Mouse (Mus musculus) heart, embryonic 14.5 days (tissue): ENCODE measurements around the gene Arhgef9. TPM values are rescaled to one million over a fixed set of nuclear protein-coding genes. Genes with fewer than 3 reads are reported as not detected.

Experiments used
- ATAC-seq: fragments of 200-750 bp; cut with Nextera tagmentation; 2 replicates; pipeline ENCODE4 v1.8.0; 2017; ENCODE audit warnings: low read depth, moderate TSS enrichment; ENCODE audit not compliant: insufficient number of reproducible peaks, insufficient read depth, low FRiP score
- H3K27ac ChIP-seq, 2 experiments: fragments of 200-500 bp in 1 of 2; fragments of 300-500 bp in 1 of 2; sonication (generic) in 1 of 2; replicated peaks in 1 of 2; 2 replicates each; pipeline ENCODE4 v1.5.1; 2012 to 2014; ENCODE audit warnings: low read depth in 2 of 2, low read length in 2 of 2, control low read depth in 1 of 2, mild to moderate bottlenecking in 1 of 2, mixed read lengths in 1 of 2; ENCODE audit not compliant: control insufficient read depth in 1 of 2, insufficient read depth in 1 of 2
- H3K27me3 ChIP-seq: fragments of 300-500 bp; sonication (generic); 2 replicates; pipeline ENCODE4 v1.6.1; 2014; ENCODE audit warnings: mild to moderate bottlenecking, low read length, control low read depth; ENCODE audit not compliant: control insufficient read depth, insufficient read depth
- H3K36me3 ChIP-seq: fragments of 300-500 bp; sonication (generic); 2 replicates; pipeline ENCODE4 v1.6.1; 2014; ENCODE audit warnings: mild to moderate bottlenecking, control low read depth, low read length, mixed read lengths; ENCODE audit not compliant: control insufficient read depth, insufficient read depth
- H3K4me1 ChIP-seq, 2 experiments: fragments of 200-500 bp in 1 of 2; fragments of 300-500 bp in 1 of 2; sonication (generic) in 1 of 2; 2 replicates each; pipeline ENCODE4 v1.6.1; 2012 to 2014; ENCODE audit warnings: low read length in 2 of 2, control low read depth in 1 of 2, mixed read lengths in 1 of 2; ENCODE audit not compliant: control insufficient read depth in 2 of 2, insufficient read depth in 2 of 2
- H3K4me2 ChIP-seq: fragments of 300-500 bp; sonication (generic); 2 replicates; pipeline ENCODE4 v1.6.1; 2014; ENCODE audit warnings: mild to moderate bottlenecking, low read length
- H3K4me3 ChIP-seq, 2 experiments: fragments of 200-500 bp in 1 of 2; fragments of 300-500 bp in 1 of 2; sonication (generic) in 1 of 2; 2 replicates each; pipeline ENCODE4 v1.5.1; 2012 to 2014; ENCODE audit warnings: low read length in 2 of 2, mild to moderate bottlenecking in 2 of 2, control low read depth in 1 of 2, low read depth in 1 of 2, moderate library complexity in 1 of 2; ENCODE audit not compliant: control insufficient read depth in 1 of 2, insufficient read depth in 1 of 2
- H3K9ac ChIP-seq: fragments of 300-500 bp; sonication (generic); 2 replicates; pipeline ENCODE4 v1.6.1; 2014; ENCODE audit warnings: mild to moderate bottlenecking, low read length
- H3K9me3 ChIP-seq: fragments of 300-500 bp; sonication (generic); 2 replicates; pipeline ENCODE4 v1.6.1; 2016; ENCODE audit warnings: low read length, control low read depth; ENCODE audit not compliant: control insufficient read depth
- WGBS: fragments of 180-500 bp; shearing (Covaris S2); extraction: QIAGEN DNeasy Blood & Tissue Kit; methylation state at CpG from one replicate; pipeline ENCODE4 v1.1.7; 2014; 5-methylcytosine and 5-hydroxymethylcytosine counted together
- polyA plus RNA-seq: library from polyadenylated mRNA; unstranded; fragments of >200 nt; fragmentation: Nextera tagmentation; extraction: Ambion mirVana; gene quantifications from 2 replicates; pipeline ENCODE4 v1.2.1, GENCODE M21; 2014

Arhgef9 gene
- polyA plus RNA-seq, 1 experiment from 2014 or later = 12.2 TPM

- no peak overlapping the region for H3K4me3 ChIP-seq
- no peaks in the 10 kb centered on the region for H3K27me3 ChIP-seq
- no peak overlapping the region for H3K27ac ChIP-seq
- H3K36me3 ChIP-seq = no peaks in the 10 kb centered on the region
- H3K9ac ChIP-seq = no peak overlapping the region
- no peak overlapping the region for H3K4me2 ChIP-seq
- H3K9me3 ChIP-seq = no peaks in the 10 kb centered on the region
- peaks cover 0 to 2% of the 10 kb centered on the region in 2 experiments; a peak in 1 of 4 replicates for H3K4me1 ChIP-seq
- ATAC-seq = no peak
These were observed 33.2 kb downstream of the Arhgef9 start for GRCm38 (mm10) chrX:95163452-95163851.

- no peaks in the 10 kb centered on the region for H3K36me3 ChIP-seq
- H3K4me3 ChIP-seq = no peak overlapping the region
- H3K27me3 ChIP-seq = no peaks in the 10 kb centered on the region
- 45% methylated on average over 9 of the region's 9 CpGs for WGBS
- no peaks in the 10 kb centered on the region for H3K9me3 ChIP-seq
- H3K4me1 ChIP-seq = peaks cover 0 to 2% of the 10 kb centered on the region in 2 experiments; a peak in 1 of 4 replicates
- ATAC-seq = no peak
- no peak overlapping the region for H3K9ac ChIP-seq
- H3K4me2 ChIP-seq = no peak overlapping the region
- H3K27ac ChIP-seq = no peak overlapping the region
These were observed 39.7 kb downstream of the Arhgef9 start for GRCm38 (mm10) chrX:95156833-95157386.

GRCm38 (mm10) chrX:95138636-95139035, 58.0 kb downstream of the Arhgef9 start:
- no peaks in the 10 kb centered on the region for H3K4me1 ChIP-seq

GRCm38 (mm10) chrX:95133502-95133901, 63.2 kb downstream of the Arhgef9 start:
- Histone ChIP-seq H3K9me3 (no peaks in the 10 kb centered on the region), H3K36me3 (no peaks in the 10 kb centered on the region), H3K27ac (no peak overlapping the region), H3K4me3 (no peak overlapping the region), H3K4me1 (no peaks in the 10 kb centered on the region), H3K27me3 (no peaks in the 10 kb centered on the region), H3K4me2 (no peak overlapping the region), H3K9ac (no peak overlapping the region)
- 72% methylated on average over 5 of the region's 5 CpGs for WGBS
- ATAC-seq = no peak

More at GRCm38 (mm10) chrX:95138636-95139035, 58.0 kb downstream of the Arhgef9 start:
- ATAC-seq = no peak
- H3K36me3 ChIP-seq = no peaks in the 10 kb centered on the region
- H3K4me2 ChIP-seq = no peak overlapping the region
- no peaks in the 10 kb centered on the region for H3K27me3 ChIP-seq
- H3K27ac ChIP-seq = no peak overlapping the region
- H3K9me3 ChIP-seq = no peaks in the 10 kb centered on the region
- WGBS = 73% methylated on average over 4 of the region's 4 CpGs
- H3K4me3 ChIP-seq = no peak overlapping the region
- H3K9ac ChIP-seq = no peak overlapping the region

- Histone ChIP-seq H3K4me1 (no peaks in the 10 kb centered on the region), H3K9ac (no peak overlapping the region), H3K27ac (no peak overlapping the region), H3K27me3 (no peaks in the 10 kb centered on the region), H3K4me2 (no peak overlapping the region), H3K4me3 (no peak overlapping the region), H3K9me3 (no peaks in the 10 kb centered on the region), H3K36me3 (no peaks in the 10 kb centered on the region)
- no peak for ATAC-seq
- 83% methylated on average over 1 of the region's 1 CpGs for WGBS
These were observed 63.7 kb downstream of the Arhgef9 start for GRCm38 (mm10) chrX:95132996-95133395.

- no peak for ATAC-seq
- H3K4me1 ChIP-seq = no peaks in the 10 kb centered on the region
- no peaks in the 10 kb centered on the region for H3K27me3 ChIP-seq
- no peak overlapping the region for H3K9ac ChIP-seq
- H3K36me3 ChIP-seq = no peaks in the 10 kb centered on the region
- H3K4me2 ChIP-seq = no peak overlapping the region
- H3K27ac ChIP-seq = no peak overlapping the region
- no peaks in the 10 kb centered on the region for H3K9me3 ChIP-seq
- 87% methylated on average over 1 of the region's 1 CpGs for WGBS
- H3K4me3 ChIP-seq = no peak overlapping the region
These were observed 64.9 kb downstream of the Arhgef9 start for GRCm38 (mm10) chrX:95131783-95132182.

- Histone ChIP-seq H3K36me3 (no peaks in the 10 kb centered on the region), H3K9ac (no peak overlapping the region), H3K4me2 (no peak overlapping the region), H3K27ac (no peak overlapping the region), H3K4me1 (no peaks in the 10 kb centered on the region), H3K4me3 (no peak overlapping the region), H3K27me3 (no peaks in the 10 kb centered on the region), H3K9me3 (no peaks in the 10 kb centered on the region)
- WGBS = 76% methylated on average over 6 of the region's 6 CpGs
- ATAC-seq = no peak
These were observed 73.2 kb downstream of the Arhgef9 start for GRCm38 (mm10) chrX:95123462-95123861.

- H3K9me3 ChIP-seq = no peaks in the 10 kb centered on the region
- H3K36me3 ChIP-seq = no peaks in the 10 kb centered on the region
- WGBS = 57% methylated on average over 3 of the region's 3 CpGs
- no peak overlapping the region for H3K4me3 ChIP-seq
- H3K4me1 ChIP-seq = no peaks in the 10 kb centered on the region
- H3K27me3 ChIP-seq = no peaks in the 10 kb centered on the region
- H3K4me2 ChIP-seq = no peak overlapping the region
- H3K27ac ChIP-seq = no peak overlapping the region
- no peak overlapping the region for H3K9ac ChIP-seq
- ATAC-seq = no peak
These were observed 92.3 kb downstream of the Arhgef9 start for GRCm38 (mm10) chrX:95104361-95104760.
